Mouse (Mus musculus) heart, postnatal 0 days (tissue): Measurements from ENCODE around the gene Snrnp48. TPM values are rescaled to one million over a fixed set of nuclear protein-coding genes. Genes with fewer than 3 reads are reported as not detected.
A peak's percentile ranks its signal among the peaks of the same experiment; 100 is the strongest.

Source experiments
- ATAC-seq: fragments of 200-750 bp; cut with Nextera tagmentation; 2 replicates; pipeline ENCODE4 v1.8.0; 2017; ENCODE audit warnings: low read depth, moderate number of reproducible peaks, moderate library complexity; ENCODE audit not compliant: insufficient read depth
- DNase-seq: peaks from one replicate; pipeline ENCODE4 v3.0.0-alpha.2; 2016; ENCODE audit warnings: low spot score
- H3K27ac ChIP-seq: fragments of 300-500 bp; sonication (generic); 2 replicates; pipeline ENCODE4 v1.5.1; 2014; ENCODE audit warnings: low read depth, mild to moderate bottlenecking
- H3K27me3 ChIP-seq: fragments of 300-500 bp; sonication (generic); 2 replicates; pipeline ENCODE4 v1.6.1; 2014; ENCODE audit warnings: low read length, mixed read lengths; ENCODE audit not compliant: control insufficient read depth, insufficient read depth
- H3K36me3 ChIP-seq: fragments of 300-500 bp; sonication (generic); replicated peaks from 2 replicates; pipeline ENCODE4 v1.6.1; 2014; ENCODE audit warnings: low read length, mixed read lengths; ENCODE audit not compliant: control insufficient read depth, insufficient read depth
- H3K4me1 ChIP-seq: fragments of 300-500 bp; sonication (generic); 2 replicates; pipeline ENCODE4 v1.6.1; 2014; ENCODE audit warnings: antibody characterized with exemption; ENCODE audit not compliant: control insufficient read depth, insufficient read depth
- H3K4me2 ChIP-seq: fragments of 300-500 bp; sonication (generic); 2 replicates; pipeline ENCODE4 v1.6.1; 2014; ENCODE audit warnings: low read depth, mild to moderate bottlenecking, low read length, moderate library complexity
- H3K4me3 ChIP-seq: fragments of 300-500 bp; sonication (generic); 2 replicates; pipeline ENCODE4 v1.5.1; 2014; ENCODE audit warnings: low read depth, low read length
- H3K9ac ChIP-seq: fragments of 300-500 bp; sonication (generic); replicated peaks from 2 replicates; pipeline ENCODE4 v1.6.1; 2014; ENCODE audit warnings: low read depth, low read length, mixed read lengths
- H3K9me3 ChIP-seq: fragments of 300-500 bp; sonication (generic); replicated peaks from 2 replicates; pipeline ENCODE4 v1.6.1; 2016; ENCODE audit warnings: low read length; ENCODE audit not compliant: control insufficient read depth
- CTCF ChIP-seq: IDR thresholded peaks from 2 replicates; pipeline ENCODE4 v1.5.1; 2016; ENCODE audit warnings: antibody characterized with exemption, control low read depth, low read depth
- EP300 ChIP-seq: IDR thresholded peaks from 2 replicates; pipeline ENCODE4 v1.6.1; 2016; ENCODE audit warnings: antibody characterized with exemption, low read depth
- WGBS: fragments of 180-500 bp; shearing (Covaris S2); extraction: QIAGEN DNeasy Blood & Tissue Kit; methylation state at CpG from one replicate; pipeline ENCODE4 v1.1.7; 2014; 5-methylcytosine and 5-hydroxymethylcytosine counted together
- polyA plus RNA-seq: library from polyadenylated mRNA; unstranded; fragments of >200 nt; fragmentation: Nextera tagmentation; extraction: Ambion mirVana; gene quantifications from 2 replicates; pipeline ENCODE4 v1.2.1, GENCODE M21; 2015
- total RNA-seq: library from RNA; depleted of rRNA; stranded (reverse); fragments of >200 nt; gene quantifications from 2 replicates; pipeline ENCODE4 v1.2.3, GENCODE M21; 2014; ENCODE audit warnings: low replicate concordance

The Snrnp48 gene
- total and polyA plus RNA-seq, 2 experiments from 2014 or later = 8.3 to 15.0 TPM

GRCm38 (mm10) chr13:38232856-38233625, 28.3 kb downstream of the Snrnp48 start:
- peaks cover 12% of the 10 kb centered on the region for H3K36me3 ChIP-seq
- no peak overlapping the region for H3K9ac ChIP-seq
- TF ChIP-seq CTCF (no peak), EP300 (no peak)
- 43% methylated on average over 3 of the region's 3 CpGs for WGBS
- no peak overlapping the region for H3K4me2 ChIP-seq
- H3K27me3 ChIP-seq = no peaks in the 10 kb centered on the region
- no peak overlapping the region for H3K4me3 ChIP-seq
- H3K4me1 ChIP-seq = no peaks in the 10 kb centered on the region
- DNase-seq (no peak), ATAC-seq (no peak; the same call in 1 of the 2 replicates)
- H3K27ac ChIP-seq = no peak overlapping the region
- H3K9me3 ChIP-seq = no peaks in the 10 kb centered on the region

GRCm38 (mm10) chr13:38234651-38235050, 29.9 kb downstream of the Snrnp48 start:
- no peak for TF ChIP-seq CTCF
- TF ChIP-seq EP300 = no peak
- WGBS = 78% methylated on average over 5 of the region's 5 CpGs

GRCm38 (mm10) chr13:38235370-38235769, 30.6 kb downstream of the Snrnp48 start:
- no peak for ATAC-seq
- no peak overlapping the region for H3K4me2 ChIP-seq
- no peaks in the 10 kb centered on the region for H3K4me1 ChIP-seq
- H3K36me3 ChIP-seq = no peaks in the 10 kb centered on the region
- TF ChIP-seq CTCF (peak; percentile 25; the same call in 1 of the 2 replicates), EP300 (no peak)
- WGBS = 71% methylated on average over 3 of the region's 3 CpGs
- no peak for DNase-seq
- H3K27ac ChIP-seq = no peak overlapping the region
- H3K9me3 ChIP-seq = no peaks in the 10 kb centered on the region
- no peak overlapping the region for H3K9ac ChIP-seq
- H3K27me3 ChIP-seq = no peaks in the 10 kb centered on the region
- H3K4me3 ChIP-seq = no peak overlapping the region

More at GRCm38 (mm10) chr13:38234651-38235050, 29.9 kb downstream of the Snrnp48 start:
- H3K36me3 ChIP-seq = no peaks in the 10 kb centered on the region
- no peaks in the 10 kb centered on the region for H3K4me1 ChIP-seq
- ATAC-seq (no peak), DNase-seq (no peak)
- H3K9me3 ChIP-seq = no peaks in the 10 kb centered on the region
- no peak overlapping the region for H3K27ac ChIP-seq
- H3K9ac ChIP-seq = no peak overlapping the region
- no peaks in the 10 kb centered on the region for H3K27me3 ChIP-seq
- H3K4me2 ChIP-seq = no peak overlapping the region
- no peak overlapping the region for H3K4me3 ChIP-seq

- Histone ChIP-seq H3K9ac (no peak overlapping the region), H3K27ac (no peak overlapping the region), H3K9me3 (no peaks in the 10 kb centered on the region), H3K36me3 (no peaks in the 10 kb centered on the region), H3K27me3 (no peaks in the 10 kb centered on the region), H3K4me1 (no peaks in the 10 kb centered on the region), H3K4me2 (no peak overlapping the region), H3K4me3 (no peak overlapping the region)
- 76% methylated on average over 5 of the region's 5 CpGs for WGBS
- ATAC-seq (no peak), DNase-seq (no peak)
- no peak for TF ChIP-seq CTCF
- no peak for TF ChIP-seq EP300
Measured at GRCm38 (mm10) chr13:38248151-38248550, 43.4 kb downstream of the Snrnp48 start.

GRCm38 (mm10) chr13:38251226-38251625, 46.5 kb downstream of the Snrnp48 start:
- Histone ChIP-seq H3K36me3 (no peaks in the 10 kb centered on the region), H3K4me3 (no peak overlapping the region), H3K4me2 (no peak overlapping the region), H3K4me1 (no peaks in the 10 kb centered on the region; the same call in 1 of the 2 replicates), H3K9me3 (no peaks in the 10 kb centered on the region), H3K27me3 (no peaks in the 10 kb centered on the region), H3K27ac (no peak overlapping the region), H3K9ac (no peak overlapping the region)
- TF ChIP-seq EP300 (no peak), CTCF (no peak)
- DNase-seq (peak; percentile 49), ATAC-seq (peak; percentile 67)
- WGBS = 42% methylated on average over 3 of the region's 3 CpGs
